Mouse (Mus musculus): ENCODE data around the gene Rora.

Gene Rora

DNA sequence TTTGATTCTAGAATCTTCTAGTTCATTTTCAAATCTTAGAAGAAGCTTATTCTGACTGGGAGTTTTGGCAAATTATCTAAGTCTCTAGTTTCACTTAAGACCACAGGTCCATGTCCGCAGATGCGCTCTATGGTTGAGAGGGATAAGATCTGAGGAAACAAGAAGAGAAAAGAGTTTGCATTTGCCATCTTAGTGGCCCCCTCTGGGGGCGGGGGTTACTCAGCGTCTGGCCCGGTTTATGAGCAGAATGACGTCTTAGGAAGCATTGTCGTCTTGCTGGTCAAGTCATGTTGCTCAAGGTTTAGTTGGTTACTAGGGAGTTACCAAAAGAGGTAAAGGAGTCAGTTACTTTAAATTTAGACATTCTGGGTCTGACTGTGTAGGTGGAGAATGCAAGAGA lies 686.8 kb downstream of the Rora start:
- no peak for DNase-seq (ENCODE audit: low read depth, low spot score)

DNA sequence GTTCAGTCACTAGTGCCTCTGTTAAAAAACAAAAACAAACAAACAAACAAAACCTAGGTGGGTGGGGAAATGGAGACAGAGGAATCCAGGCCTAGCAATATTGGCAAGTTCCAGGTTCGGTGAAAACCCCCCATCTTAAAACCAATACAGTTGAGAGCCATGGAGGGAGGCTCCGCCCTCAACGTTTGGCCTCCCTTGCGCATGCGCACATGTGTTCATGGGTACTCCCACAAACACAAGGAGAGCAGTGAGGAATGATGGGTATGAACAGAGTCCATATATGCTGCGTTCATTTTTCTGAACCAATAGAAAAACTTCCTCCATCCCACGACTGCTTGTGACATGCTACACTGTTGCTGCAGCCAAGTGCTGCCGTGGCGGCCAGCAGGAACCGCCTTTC lies 690.3 kb downstream of the Rora start:
- DNase-seq (ENCODE audit: low read depth, low spot score): no peak

DNA sequence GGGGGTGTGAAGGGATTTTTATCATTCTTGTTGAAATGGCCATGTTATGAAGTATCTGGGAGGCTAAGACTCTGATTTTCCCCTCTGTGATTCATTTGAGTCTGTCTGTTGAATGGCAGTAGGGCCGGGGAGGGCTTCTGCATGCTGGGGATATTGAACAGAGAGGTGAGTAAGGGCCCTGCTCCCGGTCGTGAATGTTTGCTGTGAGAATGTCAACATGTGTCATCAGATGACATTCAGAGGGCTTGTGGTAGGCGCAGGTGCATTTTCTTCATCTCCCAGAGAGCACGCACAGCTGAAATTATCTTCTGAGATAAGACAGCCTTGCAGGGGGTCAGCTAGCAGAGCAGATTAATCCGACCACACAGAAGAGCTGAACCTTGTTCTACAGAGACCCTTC lies 692.0 kb downstream of the Rora start:
- DNase-seq (ENCODE audit: low read depth, low spot score): no peak

DNA sequence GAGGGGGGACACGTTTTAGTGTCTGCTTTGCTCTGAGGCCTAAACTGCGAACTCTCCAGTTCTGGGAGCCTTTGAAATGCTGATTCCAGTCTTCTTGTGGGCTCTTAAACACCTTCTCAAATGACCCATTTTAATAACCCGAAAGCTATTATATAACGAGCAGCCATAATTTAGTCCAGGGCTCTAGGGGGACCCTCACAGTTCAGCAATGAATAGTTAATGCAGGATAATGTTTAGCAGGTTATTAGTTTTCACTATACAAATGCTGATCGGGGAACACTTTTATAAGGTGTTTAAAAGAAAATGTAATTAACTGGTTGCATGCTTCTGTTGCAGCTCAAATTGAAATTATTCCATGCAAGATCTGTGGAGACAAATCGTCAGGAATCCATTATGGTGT lies 694.2 kb downstream of the Rora start:
- no peak for DNase-seq (ENCODE audit: low read depth, low spot score)

DNA sequence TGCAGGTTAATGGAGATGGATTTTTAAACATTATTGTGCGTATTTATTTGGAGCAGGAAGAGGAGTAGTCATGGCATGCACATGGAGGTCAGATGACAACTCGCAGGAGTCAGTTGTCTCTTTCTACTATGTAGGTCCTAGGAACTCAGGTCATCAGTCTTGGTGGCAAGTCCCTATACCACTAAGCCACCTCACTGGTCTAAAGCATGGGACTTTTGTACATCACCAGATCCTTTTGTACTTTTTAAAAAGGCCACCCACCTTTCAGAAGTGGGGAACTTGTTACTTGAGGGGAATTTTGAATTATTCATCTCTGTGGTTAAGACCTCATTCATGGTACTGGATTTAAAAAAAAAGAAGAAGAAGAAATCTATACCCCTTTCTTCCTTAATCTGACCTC lies 696.0 kb downstream of the Rora start:
- no peak for DNase-seq (ENCODE audit: low read depth, low spot score)

DNA sequence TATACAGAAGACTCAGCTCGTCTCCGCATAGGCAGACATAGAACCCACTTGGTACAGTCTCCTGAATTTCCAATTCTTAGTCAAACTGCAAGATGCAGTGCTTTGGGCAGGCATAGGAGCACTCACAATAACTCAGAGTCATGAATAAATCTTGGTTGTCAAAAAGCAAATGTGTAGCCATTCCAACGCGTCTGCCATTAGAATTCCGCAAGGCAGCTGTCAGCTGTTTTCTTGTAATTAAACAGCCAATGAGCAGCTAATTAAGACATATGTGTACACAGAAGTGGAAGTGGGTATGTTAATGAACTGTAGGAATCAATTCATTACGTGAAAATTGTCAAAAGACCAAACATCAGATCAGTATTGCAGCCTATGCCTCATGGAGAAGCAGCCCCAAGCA lies 700.6 kb downstream of the Rora start:
- no peak for DNase-seq (ENCODE audit: low read depth, low spot score)

DNA sequence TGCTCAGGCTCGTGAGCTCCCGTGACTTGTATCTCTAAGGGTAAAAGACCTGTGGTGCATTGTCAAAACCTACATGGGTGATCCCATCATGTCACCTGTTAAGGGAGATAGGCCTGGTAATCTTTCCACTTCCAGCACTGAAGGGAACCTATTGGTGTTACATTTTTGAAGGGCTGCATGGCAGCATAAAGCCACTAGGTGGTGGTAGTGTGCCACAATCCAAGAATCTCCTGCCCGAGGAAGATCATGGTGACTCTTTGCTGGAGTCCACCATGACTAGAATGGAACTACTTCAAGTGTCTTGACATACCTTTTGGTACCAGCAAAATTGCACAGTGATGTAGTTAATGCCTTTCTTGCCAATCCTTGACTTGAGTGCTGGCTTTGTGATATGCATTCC lies 704.2 kb downstream of the Rora start:
- DNase-seq (ENCODE audit: low read depth, low spot score): peak; percentile 55

DNA sequence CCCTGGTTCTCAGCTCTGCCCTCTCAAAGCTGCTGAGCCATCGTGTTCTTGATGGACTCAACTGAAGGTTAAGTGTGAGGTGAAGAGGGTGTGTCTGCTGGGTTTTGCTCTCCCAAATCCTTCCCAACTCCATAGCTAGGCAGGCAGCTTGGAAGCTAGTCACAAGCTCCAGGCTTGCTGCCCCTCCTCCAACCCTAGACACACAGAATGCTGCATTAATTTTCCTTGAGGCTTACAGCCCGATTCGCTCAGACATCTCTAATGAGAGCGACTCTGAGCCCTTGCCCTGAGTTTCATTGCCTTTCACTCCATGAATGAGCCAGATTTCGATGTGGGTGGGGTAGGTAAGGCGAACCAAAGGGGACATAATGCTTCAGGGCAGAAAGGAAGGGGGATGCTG lies 705.2 kb downstream of the Rora start:
- DNase-seq (ENCODE audit: low read depth, low spot score): no peak

DNA sequence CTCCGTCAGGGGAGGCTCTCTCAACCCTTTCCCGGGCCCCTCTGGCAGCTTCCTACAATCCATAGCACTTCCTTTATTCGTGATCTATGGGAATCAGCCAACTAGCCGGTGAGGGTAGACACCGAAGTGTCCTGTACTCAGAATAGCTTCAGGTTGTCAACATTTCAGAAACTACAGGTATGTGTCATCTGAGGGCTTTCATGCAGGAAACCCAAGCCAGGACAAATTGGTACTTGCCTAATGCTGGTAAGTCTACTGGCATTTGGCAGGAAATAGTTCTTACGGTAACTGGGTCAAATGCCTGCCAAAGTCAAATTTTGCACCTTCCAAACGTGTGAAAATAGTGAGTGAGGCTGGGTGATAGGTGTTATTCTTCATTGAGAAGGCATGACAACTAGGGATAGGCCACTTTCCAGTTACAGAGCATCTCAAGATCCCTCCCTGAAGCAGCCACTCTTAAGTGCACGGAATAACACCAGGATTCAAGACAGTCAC lies 708.4 kb downstream of the Rora start:
- DNase-seq (ENCODE audit: low read depth, low spot score): no peak

DNA sequence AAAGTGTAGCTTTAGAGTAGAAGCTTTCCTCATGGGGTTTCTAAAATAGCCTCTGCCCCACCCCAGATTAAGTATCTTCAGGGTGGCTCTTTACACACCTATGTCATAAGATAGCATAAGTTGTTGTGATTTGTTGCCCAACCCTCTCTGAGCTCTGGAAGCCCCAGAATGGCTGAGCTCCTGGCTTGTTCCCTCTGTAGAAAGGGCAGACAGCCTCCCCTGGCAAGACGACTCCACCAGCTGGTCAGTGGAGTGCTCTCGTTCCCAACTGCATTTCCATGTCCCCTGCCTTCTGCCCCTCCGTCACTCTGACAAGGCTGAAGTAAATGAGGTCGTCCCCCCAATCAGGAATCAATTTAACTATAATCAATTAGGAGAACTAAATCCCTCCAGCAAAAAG lies 709.2 kb downstream of the Rora start:
- no peak for DNase-seq (ENCODE audit: low read depth, low spot score)

DNA sequence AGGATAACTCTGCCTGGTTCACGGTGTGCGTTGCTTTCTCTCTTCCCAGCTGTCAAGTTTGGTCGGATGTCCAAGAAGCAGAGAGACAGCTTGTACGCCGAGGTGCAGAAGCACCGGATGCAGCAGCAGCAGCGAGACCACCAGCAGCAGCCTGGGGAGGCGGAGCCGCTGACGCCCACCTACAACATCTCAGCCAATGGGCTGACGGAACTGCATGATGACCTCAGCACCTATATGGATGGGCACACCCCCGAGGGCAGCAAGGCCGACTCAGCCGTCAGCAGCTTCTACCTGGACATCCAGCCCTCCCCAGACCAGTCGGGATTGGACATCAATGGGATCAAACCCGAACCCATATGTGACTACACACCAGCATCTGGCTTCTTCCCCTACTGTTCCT lies 710.5 kb downstream of the Rora start:
- DNase-seq (ENCODE audit: low read depth, low spot score): peak; percentile 16

DNA sequence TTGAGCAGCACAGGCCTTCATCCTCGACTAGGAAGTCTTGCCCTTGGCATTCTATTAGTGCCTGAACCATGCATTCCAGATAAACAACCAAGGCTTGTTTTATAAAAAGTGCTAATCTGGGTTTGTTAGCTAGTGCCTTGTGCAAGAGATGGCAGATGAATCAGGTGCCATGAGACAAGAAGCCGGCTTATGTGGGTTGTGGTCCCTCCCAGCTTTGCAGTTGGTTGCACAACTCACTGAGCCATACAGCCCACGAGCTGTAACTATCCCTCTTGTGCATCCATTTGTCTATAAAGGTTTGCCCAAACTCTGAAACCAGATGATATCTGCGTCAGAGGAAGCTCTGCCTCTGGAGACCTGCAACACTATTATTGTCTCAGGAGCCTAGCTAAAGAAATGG lies 713.5 kb downstream of the Rora start:
- DNase-seq (ENCODE audit: low read depth, low spot score): no peak

DNA sequence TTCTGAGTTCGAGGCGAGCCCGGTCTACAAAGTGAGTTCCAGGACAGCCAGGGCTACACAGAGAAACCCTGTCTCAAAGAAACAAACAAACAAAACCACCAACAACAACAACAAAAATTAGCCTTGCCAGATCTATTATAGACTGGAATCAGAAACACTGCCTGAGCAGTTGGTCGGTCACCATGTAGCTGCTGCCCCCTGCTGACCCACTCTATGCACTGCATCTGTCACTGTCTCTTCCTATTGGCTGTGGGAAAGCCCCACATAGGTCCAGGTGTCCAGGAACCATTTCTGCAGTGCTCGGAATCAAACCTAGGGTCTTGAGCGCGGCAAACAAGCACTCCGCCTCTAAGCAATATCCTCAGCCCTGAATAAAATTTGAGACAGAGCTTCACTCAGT lies 714.5 kb downstream of the Rora start:
- peak; percentile 68 for DNase-seq (ENCODE audit: low read depth, low spot score)

DNA sequence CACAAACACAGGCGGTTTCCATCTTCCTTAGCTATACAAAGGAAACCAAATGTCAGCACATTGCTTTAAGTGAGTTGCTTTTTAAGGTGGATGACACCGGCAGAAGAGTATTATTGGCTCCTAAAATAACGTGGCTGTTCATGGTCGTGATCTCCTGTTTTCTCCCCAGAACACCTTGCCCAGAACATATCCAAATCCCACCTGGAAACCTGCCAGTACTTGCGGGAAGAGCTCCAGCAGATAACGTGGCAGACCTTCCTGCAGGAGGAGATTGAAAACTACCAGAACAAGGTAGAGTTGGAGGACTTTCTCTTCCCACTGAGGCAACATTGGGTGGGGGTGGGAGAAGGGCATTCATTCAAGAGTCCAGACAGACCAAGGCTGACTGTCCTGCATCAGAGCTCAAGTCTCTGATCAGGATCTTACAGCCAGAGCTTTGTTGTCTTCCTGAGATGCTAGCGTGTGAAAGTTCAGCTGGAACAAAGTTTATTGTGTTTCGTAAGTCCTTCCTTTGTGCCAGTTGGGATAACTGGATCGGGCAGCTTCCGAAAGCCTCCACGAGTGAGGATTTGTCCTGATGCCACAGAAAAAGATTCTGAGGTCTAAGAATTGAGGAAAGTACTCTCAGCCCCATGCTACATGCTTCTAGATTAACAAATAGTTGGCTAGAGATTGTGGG lies 717.6 kb downstream of the Rora start:
- no peak for DNase-seq (ENCODE audit: low read depth, low spot score)

DNA sequence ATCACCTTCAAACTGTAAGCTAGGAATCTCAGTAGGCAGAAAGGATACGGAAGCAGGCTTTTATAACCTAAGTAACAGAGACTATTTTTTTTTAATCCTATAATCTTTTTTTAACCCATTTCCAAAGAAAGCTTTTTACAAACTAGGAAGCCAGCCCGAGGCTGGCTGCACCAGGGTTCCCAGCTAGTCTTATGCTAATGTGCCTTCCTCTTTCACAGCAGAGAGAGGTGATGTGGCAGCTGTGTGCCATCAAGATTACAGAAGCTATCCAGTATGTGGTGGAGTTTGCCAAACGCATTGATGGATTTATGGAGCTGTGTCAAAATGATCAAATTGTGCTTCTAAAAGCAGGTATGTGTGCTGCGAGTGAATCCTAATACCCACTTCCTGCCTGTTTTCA lies 719.3 kb downstream of the Rora start:
- DNase-seq (ENCODE audit: low read depth, low spot score): no peak

DNA sequence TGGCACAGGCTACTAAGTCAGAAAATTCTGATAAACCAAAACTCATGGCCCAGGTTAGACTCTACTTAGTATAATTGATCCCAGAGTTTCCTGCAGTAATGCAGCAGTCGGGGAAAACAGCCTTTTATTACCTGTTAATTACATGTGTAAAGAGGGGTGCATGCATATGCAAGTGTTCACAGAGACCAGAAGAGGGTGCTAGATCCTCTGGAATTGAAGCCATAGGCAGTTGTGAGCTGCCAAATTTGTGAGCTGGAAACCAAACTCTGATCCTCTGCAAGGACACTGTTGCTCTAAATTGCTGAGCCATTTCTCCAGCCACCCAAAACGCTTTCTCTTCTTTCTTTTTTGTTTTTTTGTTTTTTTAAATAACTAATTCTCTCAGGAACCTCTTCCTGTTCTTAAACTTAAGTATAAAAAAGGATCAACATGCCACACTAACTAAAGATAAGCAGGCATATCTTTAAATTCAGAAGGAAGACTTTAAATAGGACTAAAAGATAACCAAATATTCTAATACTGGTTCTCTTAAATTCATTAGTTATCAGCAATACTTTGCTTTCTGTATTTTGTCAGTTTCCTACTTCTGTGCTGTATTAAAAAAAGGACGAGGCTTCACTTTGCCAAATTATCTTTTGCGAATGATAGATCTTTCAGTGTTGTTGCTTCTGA lies 723.5 kb downstream of the Rora start:
- DNase-seq (ENCODE audit: low read depth, low spot score): no peak

DNA sequence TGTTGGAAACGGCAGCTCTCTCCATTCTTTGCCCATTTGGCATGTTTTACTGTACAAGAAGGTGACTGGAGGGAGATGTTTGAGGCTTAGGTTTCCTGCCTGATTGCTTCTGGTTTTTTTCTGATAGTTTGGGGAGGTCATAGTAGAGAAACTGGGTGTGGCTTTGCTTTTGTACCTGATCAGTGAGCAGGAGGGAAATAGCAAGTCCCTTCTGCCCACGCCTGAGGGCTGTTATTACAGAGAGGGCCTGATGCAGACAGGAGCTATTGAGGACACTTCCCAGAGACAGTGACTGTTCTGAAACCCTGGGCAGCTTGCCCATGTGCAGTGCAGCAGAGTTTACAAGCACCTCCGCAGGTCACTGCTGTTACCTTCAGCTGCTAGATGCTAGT lies 724.1 kb downstream of the Rora start:
- no peak for DNase-seq (ENCODE audit: low read depth, low spot score)

DNA sequence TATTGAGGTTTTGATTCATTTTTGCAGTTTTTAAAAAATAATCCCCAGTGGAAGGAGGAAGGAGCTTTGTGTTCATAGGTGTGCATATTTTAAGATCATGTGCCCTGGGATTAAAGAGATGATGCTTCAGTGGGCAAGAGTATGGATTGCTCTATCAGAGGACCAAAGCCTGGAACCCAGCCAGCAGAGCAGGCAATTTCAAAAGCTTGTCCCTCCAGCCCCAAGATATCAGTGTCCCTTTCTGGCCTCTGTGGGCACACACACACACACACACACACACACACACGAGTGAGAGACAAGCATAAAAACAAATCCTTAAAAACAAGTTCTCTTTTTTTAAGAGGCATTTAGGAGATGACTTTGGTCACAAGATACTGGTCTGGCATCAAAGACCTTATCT lies 727.0 kb downstream of the Rora start:
- no peak for DNase-seq (ENCODE audit: low read depth, low spot score)

DNA sequence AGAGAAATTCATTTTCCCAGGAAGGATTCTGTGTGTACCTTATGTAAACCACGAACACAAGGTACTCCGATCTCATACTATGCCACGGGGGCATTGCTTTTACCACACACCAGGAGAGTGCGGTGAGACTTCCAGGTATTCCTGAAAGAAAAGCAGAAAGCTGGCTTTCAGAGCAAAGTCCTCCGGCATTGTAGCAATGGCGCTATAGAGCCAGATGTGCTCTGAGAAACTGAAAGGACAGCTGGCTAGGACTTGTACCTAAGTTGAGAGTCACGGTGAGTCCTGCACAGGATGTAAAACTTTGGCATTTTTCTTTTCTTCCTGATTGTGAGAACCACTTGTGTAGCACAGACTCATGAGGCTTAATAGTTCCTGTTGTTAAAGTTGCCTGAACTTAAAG lies 728.2 kb downstream of the Rora start:
- DNase-seq (ENCODE audit: low read depth, low spot score): no peak

DNA sequence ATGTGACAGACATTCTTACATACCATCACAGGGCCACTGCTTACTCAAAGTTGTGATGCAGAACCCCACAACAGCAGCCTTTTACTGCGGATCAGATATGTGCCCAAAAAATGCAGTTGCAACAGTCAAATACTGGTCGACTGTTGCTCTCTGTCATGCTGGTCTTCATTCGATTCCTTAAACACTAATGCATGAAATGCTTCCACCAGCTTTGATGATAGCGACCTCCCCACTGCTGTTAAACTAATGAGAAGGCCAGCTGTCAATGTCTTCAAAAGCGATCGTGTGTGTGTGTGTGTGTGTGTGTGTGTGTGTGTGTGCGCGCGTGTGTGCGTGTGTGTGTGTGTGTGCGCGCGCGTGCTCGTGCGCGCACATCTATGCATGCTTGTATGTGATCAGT lies 730.9 kb downstream of the Rora start:
- no peak for DNase-seq (ENCODE audit: low read depth, low spot score)

DNA sequence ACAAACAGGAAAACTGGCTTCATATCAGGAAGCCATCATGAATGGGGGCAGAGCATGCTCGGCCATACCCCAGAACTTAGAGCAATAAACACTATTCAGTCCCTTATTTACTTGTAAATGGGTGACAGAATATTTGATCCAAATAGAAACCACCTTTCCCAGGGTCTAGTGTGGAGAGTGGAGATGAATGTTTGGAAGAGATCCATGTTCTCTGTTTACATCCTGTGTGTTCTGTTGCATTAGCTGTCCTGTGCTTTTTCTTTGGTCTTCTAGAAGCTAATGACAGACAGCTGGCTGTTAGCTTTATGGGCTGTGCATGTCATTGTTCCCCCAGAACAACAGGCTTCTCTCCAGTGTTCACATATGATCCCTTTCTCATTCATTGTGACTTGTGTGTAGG lies 731.3 kb downstream of the Rora start:
- DNase-seq (ENCODE audit: low read depth, low spot score): no peak

DNA sequence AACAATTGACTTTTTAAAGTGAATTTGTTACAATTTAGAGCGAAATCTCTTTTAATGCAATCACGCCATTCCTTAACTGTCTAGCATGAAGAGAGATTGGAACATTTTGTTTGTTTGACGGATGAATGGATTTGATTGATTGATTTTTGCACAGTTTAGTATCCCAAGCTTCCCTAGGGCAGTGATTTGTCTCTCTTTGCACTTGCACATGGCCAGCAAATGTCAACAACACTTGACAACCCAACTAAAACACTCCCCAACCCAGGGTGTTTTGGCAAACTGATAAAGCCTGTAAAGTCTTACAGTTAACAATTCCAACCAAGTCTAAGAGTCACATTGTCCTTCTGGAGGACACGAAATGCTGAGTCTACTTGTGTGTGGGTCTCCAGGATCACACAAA lies 733.7 kb downstream of the Rora start:
- DNase-seq (ENCODE audit: low read depth, low spot score): no peak

DNA sequence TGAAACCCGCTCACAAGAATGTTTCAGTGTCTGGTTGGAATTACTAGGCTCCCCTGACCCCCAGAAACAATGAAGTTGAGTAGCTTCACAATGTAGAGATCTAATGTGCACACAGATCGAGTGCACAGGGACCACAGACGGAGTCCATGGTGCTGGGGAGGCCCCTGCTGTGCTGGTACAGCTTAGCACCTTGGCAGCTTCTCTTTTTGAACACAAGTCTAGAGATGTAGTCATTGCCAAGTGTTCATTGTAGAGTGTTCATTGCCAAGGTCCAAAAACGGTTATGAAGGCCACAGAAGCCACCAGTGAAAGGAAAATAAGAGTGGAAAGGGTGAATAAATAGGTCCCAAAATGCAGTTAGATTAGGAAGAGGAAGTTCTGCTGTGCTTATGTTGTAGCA lies 737.0 kb downstream of the Rora start:
- DNase-seq (ENCODE audit: low read depth, low spot score): no peak

DNA sequence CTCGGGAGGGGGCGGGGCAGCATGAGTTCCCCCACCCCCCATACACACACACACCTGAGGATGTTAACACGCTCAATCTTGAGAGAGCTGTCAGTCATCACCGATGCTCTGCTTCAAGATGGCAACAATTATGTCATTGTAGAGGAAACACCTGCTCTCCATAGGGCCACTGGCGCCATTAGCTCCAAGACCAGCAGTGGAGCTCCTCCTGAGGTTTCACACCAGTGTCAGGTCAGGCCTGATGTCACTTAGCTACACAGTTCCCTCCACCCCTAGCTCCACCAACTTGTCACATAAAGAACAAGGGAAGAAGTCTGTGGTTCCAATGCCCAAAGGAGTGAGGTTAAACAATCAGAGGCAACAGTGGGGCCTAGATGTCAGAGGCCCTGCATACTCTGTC lies 740.6 kb downstream of the Rora start:
- no peak for DNase-seq (ENCODE audit: low read depth, low spot score)

Measured in ES-CJ7 (cell line).